Mouse (Mus musculus): ENCODE results near the gene Trio.

Trio gene

GRCm38 (mm10) chr15:27883881-27884280 is 141.8 kb downstream of the Trio start:
- CTCF ChIA-PET, result no interaction called here

- CTCF ChIA-PET, result no interaction called here
These were observed 142.8 kb downstream of the Trio start for GRCm38 (mm10) chr15:27882898-27883297.

GRCm38 (mm10) chr15:27877831-27878230 is 147.8 kb downstream of the Trio start:
- CTCF ChIA-PET, result no interaction called here

GRCm38 (mm10) chr15:27876327-27876726 is 149.3 kb downstream of the Trio start:
- CTCF ChIA-PET, result no interaction called here

- CTCF ChIA-PET, result interaction anchor here (0.6 kb wide), 1 partner anchor 15 kb away, joined by 7 read pairs; no protein-coding TSS in a partner anchor
These were observed 149.9 kb downstream of the Trio start for GRCm38 (mm10) chr15:27875753-27876152.

GRCm38 (mm10) chr15:27873747-27874320 is 151.8 kb downstream of the Trio start:
- CTCF ChIA-PET, result no interaction called here

GRCm38 (mm10) chr15:27872286-27872685 is 153.4 kb downstream of the Trio start:
- CTCF ChIA-PET, result no interaction called here

GRCm38 (mm10) chr15:27871708-27872107 is 153.9 kb downstream of the Trio start:
- CTCF ChIA-PET, result no interaction called here

- CTCF ChIA-PET, result no interaction called here
These were observed 154.4 kb downstream of the Trio start for GRCm38 (mm10) chr15:27871260-27871659.

- CTCF ChIA-PET, result interaction anchor here (0.6 kb wide), 1 partner anchor 102 kb away, joined by 3 read pairs; no protein-coding TSS in a partner anchor
These were observed 156.6 kb downstream of the Trio start for GRCm38 (mm10) chr15:27869001-27869400.

- CTCF ChIA-PET, result no interaction called here
These were observed 157.8 kb downstream of the Trio start for GRCm38 (mm10) chr15:27867831-27868230.

GRCm38 (mm10) chr15:27866471-27866870 is 159.2 kb downstream of the Trio start:
- CTCF ChIA-PET, result no interaction called here

GRCm38 (mm10) chr15:27866053-27866452 is 159.6 kb downstream of the Trio start:
- CTCF ChIA-PET, result no interaction called here

GRCm38 (mm10) chr15:27864397-27864796 is 161.3 kb downstream of the Trio start:
- CTCF ChIA-PET, result no interaction called here

- CTCF ChIA-PET, result no interaction called here
These were observed 162.7 kb downstream of the Trio start for GRCm38 (mm10) chr15:27862949-27863348.

- CTCF ChIA-PET, result no interaction called here
These were observed 165.2 kb downstream of the Trio start for GRCm38 (mm10) chr15:27860439-27860838.

- CTCF ChIA-PET, result no interaction called here
These were observed 166.1 kb downstream of the Trio start for GRCm38 (mm10) chr15:27859590-27859989.

GRCm38 (mm10) chr15:27859115-27859514 is 166.5 kb downstream of the Trio start:
- CTCF ChIA-PET, result no interaction called here

GRCm38 (mm10) chr15:27858179-27858819 is 167.3 kb downstream of the Trio start:
- CTCF ChIA-PET, result interaction anchor here (0.6 kb wide), 1 partner anchor 206 kb away, joined by 4 read pairs; no protein-coding TSS in a partner anchor

- CTCF ChIA-PET, result interaction anchor here (1.1 kb wide), 1 partner anchor 105 kb away, joined by 3 read pairs; no protein-coding TSS in a partner anchor
These were observed 168.4 kb downstream of the Trio start for GRCm38 (mm10) chr15:27857242-27857641.

GRCm38 (mm10) chr15:27856050-27856787 is 169.4 kb downstream of the Trio start:
- CTCF ChIA-PET, result interaction anchor here (0.6 kb wide), 3 partner anchors 21 to 92 kb away, joined by 3 to 9 read pairs (median 3); no protein-coding TSS in a partner anchor

GRCm38 (mm10) chr15:27851312-27851711 is 174.3 kb downstream of the Trio start:
- CTCF ChIA-PET, result interaction anchor here (0.8 to 2.2 kb wide), 4 partner anchors 40 to 99 kb away, joined by 3 to 6 read pairs (median 5); no protein-coding TSS in a partner anchor

GRCm38 (mm10) chr15:27850904-27851303 is 174.7 kb downstream of the Trio start:
- CTCF ChIA-PET, result interaction anchor here (0.8 to 2.2 kb wide), 3 partner anchors 40 to 99 kb away, joined by 3 to 6 read pairs (median 6); no protein-coding TSS in a partner anchor
